Mouse (Mus musculus) megakaryocyte-erythroid progenitor cell, adult 5-6 weeks (primary cell): ENCODE data around the gene Tlnrd1. TPM values are rescaled to one million over a fixed set of nuclear protein-coding genes. Genes with fewer than 3 reads are reported as not detected.

Experiments used
- ATAC-seq: replicated peaks from 2 replicates; pipeline ENCODE4 v1.8.0; 2016; ENCODE audit warnings: mild to moderate bottlenecking, inconsistent platforms; ENCODE audit not compliant: severe bottlenecking, poor library complexity, low FRiP score, low TSS enrichment
- total RNA-seq, 2 experiments: library from RNA; stranded (forward) in 1 of 2; stranded (reverse) in 1 of 2; fragments of 200-1000, 215-1000 nt in 1 of 2; fragments of >200 nt in 1 of 2; fragmentation: Nextera tagmentation in 1 of 2; gene quantifications; 2 replicates each; pipeline ENCODE4 v1.2.3; 2014 to 2017

Tlnrd1 gene
- total RNA-seq, 2 experiments from 2014 or later, result 7.8 to 11.3 TPM

GRCm38 (mm10) chr7:83852381-83853380 is 31.4 kb downstream of the Tlnrd1 start:
- ATAC-seq, result 0 out of 2 replicates have a peak, but pooled peaks have one; percentile 30

DNA sequence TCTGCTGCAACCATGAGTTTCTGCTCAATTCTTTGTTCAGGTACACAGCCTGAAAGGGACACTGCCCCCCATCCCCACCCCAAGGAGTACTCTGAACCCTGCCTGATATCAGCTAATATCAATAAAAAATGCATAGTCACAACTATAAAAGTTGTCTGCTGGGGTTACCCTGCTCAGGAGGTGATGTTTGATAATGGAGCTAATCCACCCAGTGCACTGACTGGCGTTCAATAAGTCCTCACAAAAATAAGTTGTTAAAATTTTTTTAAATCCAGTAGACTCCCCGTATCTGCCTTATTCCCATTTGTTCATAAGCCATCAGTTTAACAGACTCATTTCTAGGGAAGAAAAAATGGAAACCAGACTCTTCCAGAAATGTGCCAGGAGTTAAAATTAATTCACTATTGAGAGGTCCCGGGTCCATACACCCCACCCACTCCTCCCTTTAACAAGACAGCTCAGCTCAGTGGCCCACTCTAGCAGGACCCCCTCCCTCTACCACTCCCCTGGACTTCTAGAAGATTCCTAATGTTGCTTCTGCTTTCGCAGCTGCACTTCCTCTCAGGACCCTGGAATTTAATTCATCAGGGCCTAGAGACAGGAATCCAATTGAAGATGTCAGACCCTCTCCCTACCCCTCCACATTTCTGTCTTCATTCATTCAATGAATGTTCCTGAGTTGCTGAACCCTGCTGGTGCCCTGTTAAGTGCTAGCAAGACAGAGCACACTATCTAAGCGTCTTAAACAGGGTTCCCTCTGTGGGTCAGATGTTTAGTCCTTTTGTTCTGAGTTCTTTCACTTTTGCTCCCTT is 32.3 kb downstream of the Tlnrd1 start:
- ATAC-seq, result no peak; the same call in 1 of the 2 replicates

GRCm38 (mm10) chr7:83847187-83848075 is 36.7 kb downstream of the Tlnrd1 start:
- no peak for ATAC-seq

DNA sequence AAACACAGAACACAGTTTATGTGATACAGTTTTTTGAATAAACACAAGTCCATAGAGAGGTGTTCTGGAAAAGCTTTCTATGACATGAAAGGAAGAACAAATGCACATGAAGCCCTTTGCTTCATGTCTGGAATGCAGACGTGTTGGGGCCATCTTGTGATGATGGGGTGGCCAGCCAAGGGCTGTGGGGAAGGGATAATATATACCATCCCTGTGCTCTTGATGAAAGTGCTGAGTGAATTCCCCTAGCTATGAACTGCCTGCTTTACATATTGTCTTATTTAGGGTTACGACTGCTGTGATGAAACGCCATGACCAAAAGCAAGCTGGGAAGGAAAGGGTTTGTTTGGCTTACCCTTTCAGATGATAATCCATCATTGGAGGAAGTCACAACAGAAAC is 39.3 kb downstream of the Tlnrd1 start:
- no peak for ATAC-seq

DNA sequence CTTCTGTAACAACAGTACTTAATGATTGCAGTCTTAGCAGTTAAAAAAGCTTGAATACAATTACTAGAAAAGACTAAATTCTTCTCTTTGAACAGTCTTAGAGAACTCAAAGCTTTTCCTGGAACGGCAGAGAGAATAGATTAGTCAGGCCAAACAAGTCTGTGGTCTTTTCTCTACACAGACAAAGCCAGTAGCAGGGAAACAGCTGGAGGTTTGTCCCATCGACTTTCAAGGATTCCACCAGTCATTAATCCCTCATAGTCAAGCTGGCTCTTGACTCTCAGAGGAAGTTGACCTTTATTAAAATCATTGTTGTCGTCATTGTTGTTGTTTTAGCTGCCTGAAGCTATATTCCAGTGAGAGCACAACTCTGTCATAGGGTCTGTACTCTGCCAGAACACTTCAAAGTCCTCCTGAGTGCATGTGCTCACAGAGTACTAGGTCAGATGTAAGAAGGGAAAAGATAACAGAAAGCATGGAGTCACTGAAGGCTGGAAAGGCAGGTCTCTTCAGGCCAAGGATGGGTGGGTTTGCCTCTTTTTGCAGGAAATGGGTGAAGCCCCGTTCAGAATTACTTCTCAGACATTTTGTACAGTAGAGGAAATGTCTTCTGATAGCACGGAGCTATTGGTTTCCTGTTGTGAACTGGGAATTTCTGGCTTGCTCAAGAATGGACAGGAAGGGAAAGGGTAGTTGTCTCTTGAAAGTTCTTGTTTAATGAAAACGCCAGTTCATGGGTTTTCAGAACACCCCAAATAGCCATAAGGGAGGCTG is 41.4 kb downstream of the Tlnrd1 start:
- no peak for ATAC-seq

DNA sequence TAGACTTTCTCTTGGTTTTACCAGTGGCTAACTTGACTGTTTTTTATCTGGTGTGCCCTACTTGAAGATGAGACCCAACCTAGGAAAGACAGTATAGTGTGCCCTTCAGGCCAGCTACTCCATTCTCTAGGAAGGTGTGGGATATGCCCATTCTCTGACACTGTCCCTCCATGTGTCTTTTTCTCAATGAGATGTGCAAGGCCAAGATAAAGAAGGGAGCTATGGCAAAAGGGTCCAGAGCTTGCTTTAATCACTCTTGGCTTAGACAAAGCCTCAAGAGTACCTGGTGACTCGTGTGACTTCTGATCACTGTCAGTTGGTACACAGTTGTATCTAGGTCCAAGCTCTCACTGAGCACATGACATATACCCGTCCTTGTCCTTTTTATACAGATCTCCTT is 44.0 kb downstream of the Tlnrd1 start:
- ATAC-seq, result no peak

- ATAC-seq, result 0 out of 2 replicates have a peak, but pooled peaks have one; percentile 26
Measured at GRCm38 (mm10) chr7:83838525-83839224, 45.4 kb downstream of the Tlnrd1 start.

Other genes with a start within 250 kb of the Tlnrd1 start
- gene Il16, start 138.6 kb downstream of the Tlnrd1 start, total RNA-seq (2014; fragmentation: Nextera tagmentation), result 11.0 and 12.1 TPM in 2 replicates
- gene Il16, start 138.6 kb downstream of the Tlnrd1 start, total RNA-seq (2017), result 11.0 and 12.9 TPM in 2 replicates
- gene Cfap161, start 89.4 kb downstream of the Tlnrd1 start, total RNA-seq (2014; fragmentation: Nextera tagmentation), result not detected in 2 replicates
- not detected in 2 replicates for gene Cfap161, start 89.4 kb downstream of the Tlnrd1 start, total RNA-seq (2017)
- gene Mesd, start 161 bp upstream of the Tlnrd1 start, total RNA-seq (2014; fragmentation: Nextera tagmentation), result 28.6 and 29.5 TPM in 2 replicates
- 50.3 and 61.0 TPM in 2 replicates for gene Mesd, start 161 bp upstream of the Tlnrd1 start, total RNA-seq (2017)
- not detected in 2 replicates for gene Cemip, start 202.2 kb upstream of the Tlnrd1 start, total RNA-seq (2014; fragmentation: Nextera tagmentation)
- gene Cemip, start 202.2 kb upstream of the Tlnrd1 start, total RNA-seq (2017), result 1.2 TPM in 1 of 2 replicates, not detected in the other